Mouse (Mus musculus) brain, adult 2 months (tissue): ENCODE results near the gene Ppp6r3.
"Not testable (repeated sequence)": the region's sequence is repeated elsewhere in the genome, so short reads cannot be mapped to it uniquely, and the experiment has no call there.

Source experiments
- DNase-seq: peaks from one replicate; pipeline ENCODE4 v3.0.0; 2011; ENCODE audit warnings: low read depth, low spot score

Ppp6r3 gene

GRCm38 (mm10) chr19:3576451-3577264 lies 1.1 kb upstream of the Ppp6r3 start:
- no peak for DNase-seq

- no peak for DNase-seq
Measured at GRCm38 (mm10) chr19:3575276-3575631, 295 bp downstream of the Ppp6r3 start.

DNA sequence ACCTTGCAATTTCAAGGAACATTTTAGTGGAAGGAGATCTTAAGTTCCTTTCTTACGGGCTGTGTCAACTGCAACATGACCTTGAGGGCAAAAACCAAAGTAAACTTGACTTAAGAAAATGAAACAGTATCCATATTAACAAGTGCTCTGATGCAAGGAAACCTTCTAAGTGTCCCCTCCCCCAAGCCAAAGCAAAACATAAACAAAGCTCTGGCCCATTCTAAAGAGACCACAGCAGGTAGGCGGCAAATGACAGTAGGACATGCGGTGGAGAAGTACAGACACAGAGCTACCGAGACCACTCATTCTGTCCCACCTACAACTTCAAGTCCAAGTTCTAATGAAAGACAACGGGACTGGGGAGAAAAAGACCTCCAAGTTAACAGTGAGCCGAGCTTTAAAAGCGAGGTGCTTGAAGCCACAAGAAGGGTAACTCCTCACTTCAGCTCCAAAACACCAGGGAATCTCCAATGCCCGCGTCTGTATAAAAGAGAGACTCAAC lies 905 bp downstream of the Ppp6r3 start:
- DNase-seq = no peak

- peak; percentile 37 for DNase-seq
Measured at GRCm38 (mm10) chr19:3564309-3564708, 11.2 kb downstream of the Ppp6r3 start.

- no peak for DNase-seq
Measured at GRCm38 (mm10) chr19:3562752-3563151, 12.8 kb downstream of the Ppp6r3 start.

GRCm38 (mm10) chr19:3562298-3562697 lies 13.3 kb downstream of the Ppp6r3 start:
- no peak for DNase-seq

DNA sequence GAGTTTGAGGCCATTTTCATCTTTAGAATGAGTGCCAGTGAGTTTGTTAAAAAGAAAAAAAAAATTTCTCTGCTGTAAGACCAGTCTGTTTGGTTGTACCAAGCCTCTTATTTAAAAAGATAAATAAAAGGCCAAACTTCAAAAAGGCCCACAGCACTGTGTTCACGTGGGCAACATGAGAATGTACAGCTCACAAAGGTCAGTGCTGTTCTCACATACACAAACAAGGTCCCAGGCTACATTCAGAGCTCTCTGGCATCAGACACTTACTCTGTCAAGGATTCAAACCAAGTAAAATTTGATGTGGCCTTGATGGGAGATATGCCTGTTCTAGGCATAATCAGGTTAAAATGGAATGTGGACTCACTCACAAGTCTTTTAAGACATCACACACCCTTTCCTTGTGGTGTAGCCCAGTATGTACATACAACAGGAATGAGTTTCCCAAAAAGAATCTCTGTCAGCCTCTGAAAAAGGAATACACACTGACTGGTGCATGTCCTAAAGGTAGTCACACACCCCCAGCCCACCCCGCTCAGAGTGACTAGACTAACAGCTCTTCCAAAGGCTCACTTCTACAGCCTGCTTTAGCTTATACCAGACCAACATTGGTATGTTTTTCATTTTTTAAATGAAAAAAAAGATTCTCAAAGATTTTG lies 19.3 kb downstream of the Ppp6r3 start:
- DNase-seq = no peak

- DNase-seq = no peak
Measured at GRCm38 (mm10) chr19:3554785-3555184, 20.8 kb downstream of the Ppp6r3 start.

DNA sequence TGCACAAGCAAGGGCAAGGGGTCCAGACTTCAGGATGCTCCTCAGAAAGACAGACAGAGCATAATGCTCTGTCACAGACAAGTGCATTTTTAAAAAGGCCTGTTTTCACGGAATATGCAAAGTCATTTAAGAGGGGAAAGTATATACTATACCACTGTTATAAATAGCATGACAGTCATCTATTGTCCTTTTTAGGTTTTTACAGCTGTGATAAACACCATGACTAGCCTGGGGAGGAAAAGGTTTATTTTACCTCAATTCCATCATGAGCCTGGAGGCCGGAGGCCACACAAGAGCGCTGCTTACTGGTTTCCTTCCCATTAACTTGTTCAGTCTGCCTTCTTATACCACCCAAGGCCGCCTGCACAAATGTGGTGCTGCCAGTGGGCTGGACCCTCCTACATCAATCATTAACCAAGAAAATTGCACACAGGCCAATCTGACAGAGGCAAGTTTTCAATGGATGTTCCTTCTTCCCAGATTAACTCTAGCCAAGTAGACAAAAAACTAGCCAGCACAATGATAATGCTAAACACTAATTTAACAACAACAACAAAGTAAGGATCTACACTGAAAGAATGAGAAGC lies 23.9 kb downstream of the Ppp6r3 start:
- no peak for DNase-seq

GRCm38 (mm10) chr19:3550101-3550500 lies 25.4 kb downstream of the Ppp6r3 start:
- DNase-seq = no peak

- DNase-seq = no peak
Measured at GRCm38 (mm10) chr19:3549263-3549662, 26.3 kb downstream of the Ppp6r3 start.

GRCm38 (mm10) chr19:3548311-3548710 lies 27.2 kb downstream of the Ppp6r3 start:
- no peak for DNase-seq

DNA sequence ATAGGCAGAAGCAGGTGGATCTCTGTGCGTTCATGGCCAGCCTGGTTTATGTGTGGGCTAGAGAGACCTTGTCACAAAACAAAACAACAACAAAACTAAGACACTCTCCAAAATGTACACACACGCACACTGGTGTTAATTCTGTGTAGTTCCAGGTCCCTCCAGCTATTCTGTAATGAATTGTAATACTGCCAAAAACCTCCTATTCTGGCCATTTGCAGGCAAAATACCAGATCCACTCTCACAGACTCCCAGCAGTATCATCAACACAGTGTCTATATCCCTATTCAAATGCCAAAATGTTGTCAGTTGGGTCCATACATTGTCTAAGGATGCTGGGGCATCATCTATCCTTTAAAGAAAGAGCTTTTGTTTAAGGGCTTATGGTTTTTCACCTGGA lies 30.6 kb downstream of the Ppp6r3 start:
- peak; percentile 54 for DNase-seq

GRCm38 (mm10) chr19:3542591-3542990 lies 33.0 kb downstream of the Ppp6r3 start:
- DNase-seq = peak; percentile 51

DNA sequence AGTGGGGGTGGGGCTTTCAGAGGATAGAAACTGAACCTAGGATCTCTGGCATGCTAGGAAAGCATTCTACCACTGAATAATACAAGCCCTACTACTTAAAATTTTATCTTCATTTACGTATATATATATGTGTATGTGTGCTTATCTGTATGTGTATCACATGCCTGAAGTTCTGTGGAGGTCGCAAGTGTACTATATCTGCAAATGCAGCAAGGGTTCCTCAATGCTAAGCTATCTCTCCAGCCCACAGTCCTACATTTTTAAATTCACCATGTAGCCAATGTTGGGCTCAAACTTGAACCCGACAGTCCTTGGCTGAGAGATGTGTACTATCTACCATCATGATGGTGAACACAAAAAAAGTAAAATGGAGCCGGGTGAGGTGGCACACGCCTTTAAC lies 34.6 kb downstream of the Ppp6r3 start:
- DNase-seq = no peak

DNA sequence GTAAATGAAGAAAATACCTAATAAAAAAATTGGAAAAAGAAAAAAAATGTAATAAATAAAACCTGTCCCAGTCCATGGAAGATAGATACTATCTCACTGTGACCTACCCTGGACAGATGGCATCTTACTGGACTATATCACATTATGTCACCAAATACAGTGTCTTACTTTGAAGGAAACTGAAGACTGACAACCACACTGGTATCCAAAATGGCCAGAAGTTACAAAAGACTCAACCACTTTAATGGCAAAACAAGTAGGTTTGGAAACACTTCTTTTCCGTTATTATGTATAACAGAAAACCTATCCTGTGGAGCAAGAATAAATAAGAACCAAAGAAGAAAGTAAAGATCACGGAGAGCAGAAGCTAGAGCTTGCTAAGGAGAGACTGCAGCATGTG lies 35.3 kb downstream of the Ppp6r3 start:
- no peak for DNase-seq

DNA sequence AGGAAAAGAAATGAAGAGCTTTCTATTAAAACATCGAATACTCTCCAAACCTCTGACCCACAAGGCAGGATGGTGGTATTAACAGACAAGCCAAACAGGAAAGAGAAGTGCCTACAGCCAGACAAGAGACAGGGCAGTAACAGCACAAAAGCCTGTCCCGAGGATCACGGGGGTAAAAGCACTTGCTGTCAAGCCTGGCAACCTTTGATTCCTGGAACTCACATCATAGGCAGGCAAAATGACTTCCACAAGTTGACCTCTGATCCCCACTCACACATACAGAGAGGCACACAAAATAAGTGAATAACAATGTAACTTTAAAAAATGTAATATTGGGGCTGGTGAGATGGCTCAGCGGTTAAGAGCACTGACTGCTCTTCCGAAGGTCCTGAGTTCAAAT lies 36.1 kb downstream of the Ppp6r3 start:
- DNase-seq = no peak

- DNase-seq = no peak
Measured at GRCm38 (mm10) chr19:3537658-3538057, 37.9 kb downstream of the Ppp6r3 start.

DNA sequence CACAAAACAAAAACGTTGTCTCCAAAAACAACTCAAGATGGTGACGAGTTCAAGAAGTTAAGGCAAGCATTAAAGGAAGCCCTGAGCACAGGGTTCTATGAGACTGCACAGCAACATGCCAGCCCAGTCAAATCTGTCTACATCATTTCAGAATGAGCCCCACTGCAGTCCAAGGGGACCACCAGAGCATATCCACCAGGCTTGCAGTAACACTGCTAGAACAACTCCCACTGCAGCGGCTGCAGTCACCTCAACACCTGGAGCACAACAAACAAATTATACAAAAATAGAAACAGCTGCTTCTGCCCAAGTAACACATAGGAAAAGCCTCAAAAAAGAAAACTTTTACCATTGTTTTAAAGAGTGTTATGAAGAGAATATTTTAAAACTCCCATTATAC lies 40.6 kb downstream of the Ppp6r3 start:
- DNase-seq = no peak

DNA sequence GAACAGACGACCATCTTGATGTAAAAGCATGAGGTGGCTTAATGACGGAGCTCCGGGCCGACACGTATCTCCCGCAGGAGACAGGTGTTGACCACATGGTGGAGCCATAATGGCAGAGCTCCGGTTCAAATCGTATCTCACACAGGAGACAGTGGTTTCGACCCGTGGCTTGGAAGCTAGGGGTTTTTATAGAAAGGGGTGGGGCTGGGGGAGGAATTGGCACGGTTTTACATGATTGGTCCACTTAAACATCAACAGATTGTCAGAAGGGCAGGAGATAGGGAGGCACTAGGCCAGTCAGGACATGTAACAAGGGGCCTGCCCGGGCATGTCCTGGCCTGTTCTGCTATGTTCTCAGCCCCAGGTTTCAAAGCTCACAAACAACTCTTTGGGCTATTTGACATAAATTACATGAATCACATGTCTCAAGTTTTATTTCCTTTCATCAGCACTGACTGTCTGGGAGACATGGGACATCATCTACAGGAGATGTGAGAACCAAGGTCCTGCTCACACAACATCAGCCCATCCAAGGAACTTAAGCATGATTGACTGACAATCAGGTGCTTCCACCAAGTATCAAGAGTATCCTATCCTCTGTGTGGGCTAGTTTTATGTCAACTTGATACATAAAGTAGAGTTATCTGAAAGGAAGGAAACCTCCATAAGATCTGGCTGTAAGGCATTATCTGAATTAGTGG lies 42.1 kb downstream of the Ppp6r3 start:
- not testable (repeated sequence) for DNase-seq

DNA sequence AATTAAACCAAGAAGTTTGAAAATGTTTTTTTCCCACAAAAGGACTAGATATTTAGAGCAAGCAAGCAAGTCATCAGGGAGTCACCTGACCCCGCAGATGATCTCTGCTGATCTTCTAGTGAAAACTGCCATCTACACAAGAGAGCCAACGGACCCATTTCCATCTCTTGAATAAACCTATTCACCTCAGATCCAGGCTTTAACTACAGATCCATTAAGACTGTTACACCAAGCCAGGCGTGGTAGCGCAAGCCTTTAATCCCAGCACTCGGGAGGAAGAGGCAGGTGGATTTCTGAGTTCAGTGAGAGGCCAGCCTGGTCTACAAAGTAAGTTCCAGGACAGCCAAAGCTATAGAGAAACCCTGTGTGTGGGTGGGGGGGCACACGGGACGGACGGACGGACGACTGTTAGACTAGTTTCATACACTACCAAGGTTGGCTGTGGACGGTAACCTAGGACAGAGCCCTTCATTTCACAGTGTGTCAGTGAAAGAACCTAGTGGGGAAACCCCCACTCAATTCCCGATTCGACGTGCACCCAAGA lies 42.8 kb downstream of the Ppp6r3 start:
- no peak for DNase-seq

DNA sequence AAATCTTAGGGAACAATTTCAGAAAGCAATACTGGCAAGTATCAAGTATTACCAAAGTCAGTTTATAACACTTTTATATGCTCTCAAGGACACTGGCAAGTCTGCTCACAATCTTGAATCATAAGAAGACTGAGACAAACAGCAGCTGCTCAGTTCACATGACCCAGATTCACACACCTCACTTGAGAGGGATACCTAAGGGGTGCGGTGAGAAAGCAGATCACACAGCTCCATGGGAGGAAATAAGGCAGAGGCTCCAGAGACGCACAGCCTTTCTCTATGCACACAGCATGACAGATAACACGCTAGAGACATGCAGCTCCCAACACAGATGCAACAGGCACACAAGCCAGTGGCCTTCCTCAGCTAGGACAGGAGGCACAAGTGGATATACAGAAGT lies 45.8 kb downstream of the Ppp6r3 start:
- peak; percentile 61 for DNase-seq
